Mouse (Mus musculus) forebrain, postnatal 0 days (tissue): Measurements from ENCODE around the gene Btbd8. TPM values are rescaled to one million over a fixed set of nuclear protein-coding genes. Genes with fewer than 3 reads are reported as not detected.

Experiments
- ATAC-seq: fragments of 200-750 bp; cut with Nextera tagmentation; 2 replicates; pipeline ENCODE4 v1.8.0; 2017; ENCODE audit warnings: mild to moderate bottlenecking, moderate library complexity
- DNase-seq: peaks from one replicate; pipeline ENCODE4 v3.0.0-alpha.2; 2015
- H3K27ac ChIP-seq: fragments of 300-500 bp; sonication (generic); 2 replicates; pipeline ENCODE4 v1.5.1; 2014; ENCODE audit warnings: low read depth, mild to moderate bottlenecking, antibody characterized with exemption, low read length, moderate library complexity, mixed read lengths
- H3K27me3 ChIP-seq: fragments of 300-500 bp; sonication (generic); 2 replicates; pipeline ENCODE4 v1.6.1; 2014; ENCODE audit warnings: mild to moderate bottlenecking, low read length, mixed read lengths; ENCODE audit not compliant: insufficient read depth
- H3K36me3 ChIP-seq: fragments of 300-500 bp; sonication (generic); 2 replicates; pipeline ENCODE4 v1.6.1; 2014; ENCODE audit warnings: mild to moderate bottlenecking, moderate library complexity; ENCODE audit not compliant: insufficient read depth
- H3K4me1 ChIP-seq: fragments of 300-500 bp; sonication (generic); 2 replicates; pipeline ENCODE4 v1.6.1; 2014; ENCODE audit warnings: antibody characterized with exemption; ENCODE audit not compliant: insufficient read depth
- H3K4me2 ChIP-seq: fragments of 300-500 bp; sonication (generic); 2 replicates; pipeline ENCODE4 v1.6.1; 2014; ENCODE audit warnings: low read depth, mild to moderate bottlenecking, moderate library complexity
- H3K4me3 ChIP-seq: fragments of 300-500 bp; sonication (generic); 2 replicates; pipeline ENCODE4 v1.5.1; 2014; ENCODE audit warnings: low read depth, low read length, mixed read lengths
- H3K9ac ChIP-seq: fragments of 300-500 bp; sonication (generic); 2 replicates; pipeline ENCODE4 v1.6.1; 2014; ENCODE audit warnings: mild to moderate bottlenecking
- H3K9me3 ChIP-seq: fragments of 300-500 bp; sonication (generic); 2 replicates; pipeline ENCODE4 v1.6.1; 2016; ENCODE audit warnings: low read length
- CTCF ChIP-seq: sonication (generic); IDR thresholded peaks from 2 replicates; pipeline ENCODE4 v1.5.1; 2016; ENCODE audit warnings: antibody characterized with exemption, control low read depth, low read depth
- WGBS: fragments of 180-500 bp; shearing (Covaris S2); extraction: QIAGEN DNeasy Blood & Tissue Kit; methylation state at CpG from one replicate; pipeline ENCODE4 v1.1.7; 2014; 5-methylcytosine and 5-hydroxymethylcytosine counted together
- polyA plus RNA-seq: library from polyadenylated mRNA; unstranded; fragments of >200 nt; fragmentation: Nextera tagmentation; extraction: Ambion mirVana; gene quantifications from 2 replicates; pipeline ENCODE4 v1.2.1, GENCODE M21; 2015
- total RNA-seq: library from RNA; depleted of rRNA; stranded (reverse); fragments of >200 nt; gene quantifications from 2 replicates; pipeline ENCODE4 v1.2.3, GENCODE M21; 2014

The Btbd8 gene
- total and polyA plus RNA-seq, 2 experiments from 2014 or later, result 26.3 to 52.5 TPM

- TF ChIP-seq CTCF, result no peak
- H3K4me1 ChIP-seq, result peaks cover 17% of the 10 kb centered on the region; the same call in 1 of the 2 replicates
- DNase-seq (peak; percentile 94), ATAC-seq (peak; percentile 99)
- H3K27ac ChIP-seq, result peak overlapping the region; percentile 84
- WGBS, result 12% methylated on average over 10 of the region's 10 CpGs
- H3K9ac ChIP-seq, result peak overlapping the region; percentile 45
- no peaks in the 10 kb centered on the region for H3K9me3 ChIP-seq
- H3K4me2 ChIP-seq, result peak overlapping the region; percentile 66
- no peaks in the 10 kb centered on the region for H3K36me3 ChIP-seq
- H3K27me3 ChIP-seq, result no peaks in the 10 kb centered on the region
- peak overlapping the region; percentile 38 for H3K4me3 ChIP-seq
These were observed 60.0 kb downstream of the Btbd8 start for GRCm38 (mm10) chr5:107497519-107498501.

DNA sequence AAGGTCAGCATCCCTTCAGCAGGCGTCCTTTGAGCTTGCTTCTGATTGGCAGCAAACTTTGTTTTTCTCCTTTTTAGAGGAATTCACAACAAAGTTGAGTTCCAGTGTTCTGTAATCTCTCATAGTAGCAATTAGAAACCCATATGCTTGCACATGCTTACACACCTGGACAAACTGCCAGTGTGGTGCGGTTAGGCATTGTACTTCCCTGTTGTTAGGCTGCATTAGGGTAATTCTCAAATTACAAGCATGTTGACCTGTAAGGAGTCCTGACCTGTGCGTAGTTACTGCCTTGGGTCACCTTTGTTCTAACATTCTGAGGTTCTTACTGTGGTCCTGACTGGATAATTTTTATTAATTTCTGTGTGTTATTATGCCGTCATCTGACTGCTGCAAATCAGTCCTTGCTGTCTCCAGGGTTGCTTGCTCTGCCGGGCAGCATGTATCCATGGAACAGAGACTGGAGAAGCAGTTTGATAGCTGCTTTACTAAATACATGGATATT, 61.1 kb downstream of the Btbd8 start:
- ATAC-seq (no peak), DNase-seq (no peak)
- peak overlapping the region; percentile 45 for H3K9ac ChIP-seq
- peaks cover 17% of the 10 kb centered on the region; the same call in 1 of the 2 replicates for H3K4me1 ChIP-seq
- H3K4me3 ChIP-seq, result peak overlapping the region; percentile 38
- H3K27ac ChIP-seq, result peak overlapping the region; percentile 84
- no peak for TF ChIP-seq CTCF
- peaks cover 6% of the 10 kb centered on the region for H3K36me3 ChIP-seq
- WGBS, result 30% methylated on average over 5 of the region's 5 CpGs
- H3K27me3 ChIP-seq, result no peaks in the 10 kb centered on the region
- H3K9me3 ChIP-seq, result no peaks in the 10 kb centered on the region
- H3K4me2 ChIP-seq, result peak overlapping the region; percentile 66

DNA sequence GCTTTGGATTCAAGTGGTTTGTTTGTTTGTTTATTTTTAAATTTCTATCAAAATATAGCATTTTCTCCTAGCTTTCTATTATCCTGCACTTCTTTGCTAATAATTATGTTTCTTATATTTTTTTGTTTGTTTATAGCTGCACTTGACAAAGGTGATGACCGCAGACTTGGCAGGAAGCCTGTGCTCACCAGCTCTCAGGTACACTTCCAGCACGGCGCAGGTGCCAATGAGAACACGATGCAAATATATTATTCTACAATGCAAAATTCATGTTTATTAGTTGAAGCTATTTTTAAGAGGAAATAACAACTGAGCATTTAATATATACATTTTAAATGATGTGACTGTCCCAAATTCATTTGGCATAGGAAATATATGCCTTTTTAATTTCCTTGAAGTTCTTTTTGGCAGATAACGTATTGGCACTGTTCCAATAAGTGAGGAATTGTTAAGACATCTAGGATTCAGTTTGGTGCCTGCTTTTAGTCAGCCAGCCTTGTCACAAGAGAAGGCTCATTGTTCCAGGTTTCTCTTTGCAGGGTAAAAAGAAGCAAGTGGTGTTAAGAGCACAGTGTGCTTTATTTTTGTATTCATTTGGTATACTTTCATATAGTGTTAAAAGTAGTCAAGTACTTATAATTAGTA, 62.2 kb downstream of the Btbd8 start:
- Histone ChIP-seq H3K4me1 (peaks cover 20% of the 10 kb centered on the region; the same call in 1 of the 2 replicates), H3K9ac (no peak overlapping the region), H3K36me3 (peaks cover 14% of the 10 kb centered on the region), H3K4me2 (peak overlapping the region; percentile 26; the same call in 1 of the 2 replicates), H3K27me3 (no peaks in the 10 kb centered on the region), H3K4me3 (no peak overlapping the region), H3K9me3 (no peaks in the 10 kb centered on the region), H3K27ac (no peak overlapping the region)
- DNase-seq (no peak), ATAC-seq (no peak)
- TF ChIP-seq CTCF, result no peak
- WGBS, result 54% methylated on average over 5 of the region's 5 CpGs

DNA sequence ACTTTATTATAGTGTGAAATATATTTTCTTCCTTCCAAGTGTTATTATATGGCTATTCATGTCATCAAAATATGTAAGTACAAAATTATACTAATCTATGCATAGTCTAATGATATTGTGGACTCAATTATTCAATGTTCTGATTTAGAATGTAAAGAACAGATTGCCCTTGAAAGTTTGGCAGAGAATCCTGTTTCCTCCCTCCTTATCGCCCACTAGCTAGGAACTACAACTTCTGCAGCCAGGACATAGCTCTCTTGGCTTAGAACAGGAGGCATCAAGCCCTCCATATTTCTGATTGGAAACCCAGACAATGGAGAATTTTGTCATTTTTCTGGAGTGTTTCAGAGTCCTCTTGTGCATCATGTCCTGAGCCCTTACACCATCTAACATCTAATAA, 62.9 kb downstream of the Btbd8 start:
- Histone ChIP-seq H3K4me2 (no peak overlapping the region), H3K27me3 (no peaks in the 10 kb centered on the region), H3K36me3 (peaks cover 21% of the 10 kb centered on the region), H3K4me3 (no peak overlapping the region), H3K27ac (no peak overlapping the region), H3K4me1 (peaks cover 20% of the 10 kb centered on the region; the same call in 1 of the 2 replicates), H3K9ac (no peak overlapping the region), H3K9me3 (no peaks in the 10 kb centered on the region)
- WGBS, result 44% methylated on average over 1 of the region's 1 CpGs
- DNase-seq, result no peak
- ATAC-seq, result no peak
- TF ChIP-seq CTCF, result no peak

DNA sequence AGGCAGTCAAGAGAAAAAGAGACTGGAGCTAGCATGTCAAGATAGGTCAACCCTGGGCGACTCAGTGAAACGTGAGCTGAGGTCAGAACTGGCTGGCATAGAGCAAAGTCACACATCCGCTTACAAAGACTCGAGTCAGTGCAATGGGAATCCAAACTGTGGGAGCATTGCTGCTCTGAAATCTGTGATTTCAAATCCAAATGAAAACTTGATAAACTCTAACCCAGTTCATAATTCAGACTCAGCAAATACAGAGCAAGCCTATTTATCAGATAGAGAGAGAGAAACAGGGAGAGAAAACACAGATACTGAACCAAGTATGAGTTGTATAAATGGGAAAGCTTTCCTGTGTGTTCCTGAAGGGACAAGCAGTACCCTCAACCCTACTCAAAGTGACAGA, 69.5 kb downstream of the Btbd8 start, which contains the start of gene Gm42669:
Gene Gm42669 (plus strand): TSS at position 301 of the 400 bp plus-strand sequence.
- Histone ChIP-seq H3K9ac (no peak within 1 kb of the TSS), H3K9me3 (no peaks in the 10 kb centered on the region), H3K4me1 (0 out of 2 replicates have a peak, but pooled peaks cover 3% of the 10 kb centered on the region), H3K4me3 (no peak within 1 kb of the TSS), H3K27me3 (no peaks in the 10 kb centered on the region), H3K4me2 (no peak within 1 kb of the TSS), H3K27ac (no peak within 1 kb of the TSS), H3K36me3 (peaks cover 51% of the 10 kb centered on the region)
- DNase-seq (no peak), ATAC-seq (no peak)
- TF ChIP-seq CTCF, result no peak
- WGBS, result 87% methylated on average over 4 of the region's 4 CpGs

GRCm38 (mm10) chr5:107510503-107510902, 72.7 kb downstream of the Btbd8 start:
- no peak overlapping the region for H3K4me2 ChIP-seq
- no peak overlapping the region for H3K9ac ChIP-seq
- H3K4me1 ChIP-seq, result no peaks in the 10 kb centered on the region
- no peak for TF ChIP-seq CTCF
- DNase-seq (no peak), ATAC-seq (no peak)
- 91% methylated on average over 10 of the region's 10 CpGs for WGBS
- no peak overlapping the region for H3K27ac ChIP-seq
- no peak overlapping the region for H3K4me3 ChIP-seq
- H3K27me3 ChIP-seq, result no peaks in the 10 kb centered on the region
- H3K36me3 ChIP-seq, result peaks cover 41% of the 10 kb centered on the region
- no peaks in the 10 kb centered on the region for H3K9me3 ChIP-seq

- Histone ChIP-seq H3K4me2 (no peak overlapping the region), H3K9ac (no peak overlapping the region), H3K4me3 (no peak overlapping the region), H3K4me1 (no peaks in the 10 kb centered on the region), H3K36me3 (peaks cover 37% of the 10 kb centered on the region), H3K9me3 (no peaks in the 10 kb centered on the region), H3K27ac (no peak overlapping the region), H3K27me3 (no peaks in the 10 kb centered on the region)
- DNase-seq (no peak), ATAC-seq (no peak)
- TF ChIP-seq CTCF, result no peak
- 64% methylated on average over 2 of the region's 2 CpGs for WGBS
These were observed 73.5 kb downstream of the Btbd8 start for GRCm38 (mm10) chr5:107511326-107511725.
